Mouse (Mus musculus): ENCODE data around the gene Rpl38. TPM values are rescaled to one million over a fixed set of nuclear protein-coding genes. Genes with fewer than 3 reads are reported as not detected.

Rpl38 gene
- polyA plus RNA-seq, 1 experiment: 1,513 TPM

- H3K27ac ChIP-seq (ENCODE audit: insufficient read depth, low read length): no peak overlapping the region
- TF ChIP-seq CTCF (IDR thresholded peaks at IDR 0.05; ENCODE audit: borderline replicate concordance, insufficient read depth, low read length): no peak
- TF ChIP-seq POLR2A (IDR thresholded peaks at IDR 0.05; ENCODE audit: low read depth, low read length): no peak
- no peaks in the 10 kb centered on the region for H3K4me1 ChIP-seq (ENCODE audit: control insufficient read depth, insufficient read depth, low read length)
- no peak overlapping the region for H3K4me3 ChIP-seq (ENCODE audit: insufficient read depth, low read length)
Measured at GRCm38 (mm10) chr11:114638647-114639290, 29.6 kb upstream of the Rpl38 start.

DNA sequence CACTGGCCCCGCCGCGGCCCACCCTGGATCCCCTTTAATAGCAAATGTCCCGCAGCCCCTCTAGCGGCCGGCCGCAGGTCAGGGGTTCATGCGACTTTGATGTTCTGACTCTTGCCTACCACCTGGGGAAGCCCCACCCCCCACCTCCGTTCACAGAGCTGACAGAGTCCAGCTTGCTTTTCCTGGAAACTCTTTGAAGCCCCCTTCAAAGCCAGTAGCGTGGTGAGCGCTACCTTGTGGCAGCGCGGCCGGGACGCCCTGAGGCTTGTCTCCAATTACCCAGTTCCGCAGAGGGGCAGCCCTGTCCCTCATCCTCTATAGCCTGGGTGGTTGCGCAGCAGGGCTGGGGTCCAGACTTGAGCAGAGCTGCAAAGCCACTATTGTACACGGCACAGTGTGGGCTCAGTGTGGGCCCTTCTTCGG lies 28.6 kb upstream of the Rpl38 start:
- no peaks in the 10 kb centered on the region for H3K4me1 ChIP-seq (ENCODE audit: control insufficient read depth, insufficient read depth, low read length)

GRCm38 (mm10) chr11:114640658-114641057 lies 27.7 kb upstream of the Rpl38 start:
- Histone ChIP-seq H3K4me1 (ENCODE audit: control insufficient read depth, insufficient read depth, low read length) (no peaks in the 10 kb centered on the region), H3K4me3 (ENCODE audit: insufficient read depth, low read length) (no peak overlapping the region), H3K27ac (ENCODE audit: insufficient read depth, low read length) (no peak overlapping the region)
- no peak for TF ChIP-seq POLR2A (IDR thresholded peaks at IDR 0.05; ENCODE audit: low read depth, low read length)
- no peak for TF ChIP-seq CTCF (IDR thresholded peaks at IDR 0.05; ENCODE audit: borderline replicate concordance, insufficient read depth, low read length)

More for the DNA sequence above, 28.6 kb upstream of the Rpl38 start:
- H3K4me3 ChIP-seq (ENCODE audit: insufficient read depth, low read length): no peak overlapping the region
- H3K27ac ChIP-seq (ENCODE audit: insufficient read depth, low read length): no peak overlapping the region
- TF ChIP-seq CTCF (IDR thresholded peaks at IDR 0.05; ENCODE audit: borderline replicate concordance, insufficient read depth, low read length) (no peak), POLR2A (IDR thresholded peaks at IDR 0.05; ENCODE audit: low read depth, low read length) (no peak)

- Histone ChIP-seq H3K4me1 (ENCODE audit: control insufficient read depth, insufficient read depth, low read length) (no peaks in the 10 kb centered on the region), H3K27ac (ENCODE audit: insufficient read depth, low read length) (no peak overlapping the region), H3K4me3 (ENCODE audit: insufficient read depth, low read length) (no peak overlapping the region)
- no peak for TF ChIP-seq CTCF (IDR thresholded peaks at IDR 0.05; ENCODE audit: borderline replicate concordance, insufficient read depth, low read length)
Measured at GRCm38 (mm10) chr11:114641136-114641535, 27.2 kb upstream of the Rpl38 start.

DNA sequence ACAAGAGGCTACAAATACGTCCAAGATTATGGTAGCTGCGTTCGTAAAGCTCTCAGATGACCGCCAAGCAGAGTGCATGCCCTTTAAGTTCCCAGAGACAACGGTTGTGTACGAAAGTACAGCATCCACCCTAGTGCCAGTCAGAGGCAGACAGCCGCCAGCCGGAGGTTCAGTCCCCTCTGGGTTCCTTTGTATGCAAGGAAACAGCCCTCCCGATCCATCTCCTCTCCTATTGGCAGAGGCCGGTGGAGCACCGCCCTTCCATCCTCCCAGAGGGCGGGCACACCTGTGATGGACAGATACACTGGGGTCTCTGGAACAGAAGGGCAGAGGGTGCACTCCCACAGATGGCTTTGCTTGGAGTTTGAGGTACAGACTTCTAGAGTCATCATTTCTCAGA lies 26.1 kb upstream of the Rpl38 start:
- H3K4me3 ChIP-seq (ENCODE audit: insufficient read depth, low read length): no peak overlapping the region
- no peak for TF ChIP-seq POLR2A (IDR thresholded peaks at IDR 0.05; ENCODE audit: low read depth, low read length)
- no peak for TF ChIP-seq CTCF (IDR thresholded peaks at IDR 0.05; ENCODE audit: borderline replicate concordance, insufficient read depth, low read length)
- H3K4me1 ChIP-seq (ENCODE audit: control insufficient read depth, insufficient read depth, low read length): no peaks in the 10 kb centered on the region
- no peak overlapping the region for H3K27ac ChIP-seq (ENCODE audit: insufficient read depth, low read length)

DNA sequence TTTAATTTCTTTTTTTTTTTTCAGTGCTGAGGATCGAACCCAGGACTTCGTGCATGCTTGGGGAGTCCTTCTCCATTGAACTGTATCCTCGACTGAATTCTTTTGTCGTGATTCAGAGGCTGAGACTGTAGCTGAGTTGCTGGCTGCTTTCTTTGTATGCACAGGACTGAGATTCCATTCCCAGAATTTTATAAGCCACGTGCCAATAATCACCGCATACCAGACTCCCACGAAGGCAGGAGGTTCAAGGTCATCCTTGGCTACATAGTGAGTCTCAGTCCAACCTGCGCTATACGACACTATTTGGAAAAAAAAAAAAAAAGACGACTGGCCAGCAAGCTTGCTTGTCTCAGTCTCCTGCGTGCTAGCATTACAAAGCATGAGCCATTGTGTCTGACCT lies 25.4 kb upstream of the Rpl38 start:
- Histone ChIP-seq H3K27ac (ENCODE audit: insufficient read depth, low read length) (no peak overlapping the region), H3K4me3 (ENCODE audit: insufficient read depth, low read length) (no peak overlapping the region), H3K4me1 (ENCODE audit: control insufficient read depth, insufficient read depth, low read length) (no peaks in the 10 kb centered on the region)
- no peak for TF ChIP-seq POLR2A (IDR thresholded peaks at IDR 0.05; ENCODE audit: low read depth, low read length)
- no peak for TF ChIP-seq CTCF (IDR thresholded peaks at IDR 0.05; ENCODE audit: borderline replicate concordance, insufficient read depth, low read length)

DNA sequence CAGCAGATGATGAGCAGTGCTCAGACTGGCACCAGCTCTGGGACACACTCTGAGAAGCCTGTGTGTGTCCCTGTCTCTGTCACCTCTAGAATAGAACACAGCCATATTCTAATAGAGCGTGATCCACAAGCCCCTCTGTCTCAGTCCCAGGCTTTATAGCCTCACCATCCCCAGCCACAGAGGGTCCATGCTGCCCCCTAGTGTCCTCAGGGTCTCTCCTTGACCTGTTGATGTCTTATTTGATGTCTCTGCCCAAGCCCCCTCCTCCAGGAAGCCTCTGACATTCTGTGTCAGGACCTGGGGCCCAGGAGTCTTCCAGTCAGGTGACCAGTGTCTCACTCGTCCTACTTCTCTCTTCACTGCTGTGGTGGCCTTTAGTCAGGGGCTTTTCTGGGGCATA lies 24.2 kb upstream of the Rpl38 start:
- H3K27ac ChIP-seq (ENCODE audit: insufficient read depth, low read length): no peak overlapping the region
- no peak overlapping the region for H3K4me3 ChIP-seq (ENCODE audit: insufficient read depth, low read length)
- TF ChIP-seq POLR2A (IDR thresholded peaks at IDR 0.05; ENCODE audit: low read depth, low read length) (no peak), CTCF (IDR thresholded peaks at IDR 0.05; ENCODE audit: borderline replicate concordance, insufficient read depth, low read length) (no peak)
- no peaks in the 10 kb centered on the region for H3K4me1 ChIP-seq (ENCODE audit: control insufficient read depth, insufficient read depth, low read length)

GRCm38 (mm10) chr11:114649510-114649909 lies 18.8 kb upstream of the Rpl38 start:
- H3K27ac ChIP-seq (ENCODE audit: insufficient read depth, low read length): no peak overlapping the region
- no peak overlapping the region for H3K4me3 ChIP-seq (ENCODE audit: insufficient read depth, low read length)
- TF ChIP-seq POLR2A (IDR thresholded peaks at IDR 0.05; ENCODE audit: low read depth, low read length) (no peak), CTCF (IDR thresholded peaks at IDR 0.05; ENCODE audit: borderline replicate concordance, insufficient read depth, low read length) (no peak)
- no peaks in the 10 kb centered on the region for H3K4me1 ChIP-seq (ENCODE audit: control insufficient read depth, insufficient read depth, low read length)

DNA sequence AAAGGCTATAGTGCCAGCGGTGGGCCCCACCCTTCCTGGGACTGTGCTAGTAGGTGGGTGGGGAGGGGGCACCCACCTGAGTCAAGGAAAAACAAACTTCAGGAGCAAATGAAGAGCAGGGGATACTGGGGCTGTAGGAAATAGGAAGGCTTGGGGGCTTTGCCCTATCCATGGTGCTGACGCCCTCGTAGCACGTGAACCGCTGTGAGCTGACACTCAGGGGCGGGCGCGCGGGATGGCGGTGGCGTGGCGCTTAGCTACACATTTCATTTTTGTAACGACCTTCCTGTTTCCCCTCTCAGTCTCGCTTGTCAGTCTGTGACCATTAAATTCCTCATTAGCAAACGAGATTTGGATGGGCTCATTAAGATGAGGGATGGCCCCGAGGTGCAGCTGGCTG lies 15.8 kb upstream of the Rpl38 start:
- no peak overlapping the region for H3K27ac ChIP-seq (ENCODE audit: insufficient read depth, low read length)
- no peak for TF ChIP-seq POLR2A (IDR thresholded peaks at IDR 0.05; ENCODE audit: low read depth, low read length)
- no peak for TF ChIP-seq CTCF (IDR thresholded peaks at IDR 0.05; ENCODE audit: borderline replicate concordance, insufficient read depth, low read length)
- no peaks in the 10 kb centered on the region for H3K4me1 ChIP-seq (ENCODE audit: control insufficient read depth, insufficient read depth, low read length)
- no peak overlapping the region for H3K4me3 ChIP-seq (ENCODE audit: insufficient read depth, low read length)

GRCm38 (mm10) chr11:114653664-114654063 lies 14.7 kb upstream of the Rpl38 start:
- no peak overlapping the region for H3K4me3 ChIP-seq (ENCODE audit: insufficient read depth, low read length)
- H3K4me1 ChIP-seq (ENCODE audit: control insufficient read depth, insufficient read depth, low read length): no peaks in the 10 kb centered on the region
- TF ChIP-seq POLR2A (IDR thresholded peaks at IDR 0.05; ENCODE audit: low read depth, low read length) (no peak), CTCF (IDR thresholded peaks at IDR 0.05; ENCODE audit: borderline replicate concordance, insufficient read depth, low read length) (no peak)
- H3K27ac ChIP-seq (ENCODE audit: insufficient read depth, low read length): no peak overlapping the region

Data from embryonic fibroblast, embryonic 13.5 days (primary cell).